Mouse (Mus musculus) liver, adult 2 months (tissue): Measurements from ENCODE around the gene Recql5. TPM values are rescaled to one million over a fixed set of nuclear protein-coding genes. Genes with fewer than 3 reads are reported as not detected.

ENCODE experiments used
- DNase-seq: peaks from one replicate; pipeline ENCODE4 v3.0.0-alpha.2; 2011; ENCODE audit warnings: low read depth, low spot score; ENCODE audit errors: extremely low read depth
- H3K27ac ChIP-seq: fragments of 200-500 bp; replicated peaks from 2 replicates; pipeline ENCODE4 v1.5.1; 2012; ENCODE audit warnings: low read depth, mild to moderate bottlenecking, control low read depth, inconsistent platforms, low read length; ENCODE audit not compliant: insufficient read depth
- H3K27me3 ChIP-seq: fragments of 200-500 bp; 2 replicates; pipeline ENCODE4 v1.6.1; 2012; ENCODE audit warnings: mild to moderate bottlenecking, moderate library complexity, low read length, inconsistent platforms; ENCODE audit not compliant: control insufficient read depth, insufficient read depth
- H3K36me3 ChIP-seq: fragments of 200-500 bp; 2 replicates; pipeline ENCODE4 v1.6.1; 2012; ENCODE audit warnings: low read length, inconsistent platforms; ENCODE audit not compliant: control insufficient read depth, insufficient read depth
- H3K4me1 ChIP-seq: fragments of 200-500 bp; 2 replicates; pipeline ENCODE4 v1.6.1; 2011; ENCODE audit warnings: low read length; ENCODE audit not compliant: control insufficient read depth, insufficient read depth
- H3K4me3 ChIP-seq: fragments of 200-500 bp; 2 replicates; pipeline ENCODE4 v1.5.1; 2011; ENCODE audit warnings: low read depth, mild to moderate bottlenecking, control low read depth, low read length, moderate library complexity; ENCODE audit not compliant: insufficient read depth
- H3K79me2 ChIP-seq: fragments of 200-500 bp; 2 replicates; pipeline ENCODE4 v1.6.1; 2012; ENCODE audit warnings: inconsistent platforms, mild to moderate bottlenecking, low read length, moderate library complexity; ENCODE audit not compliant: control insufficient read depth, insufficient read depth
- H3K9ac ChIP-seq: fragments of 200-500 bp; 2 replicates; pipeline ENCODE4 v1.6.1; 2012; ENCODE audit warnings: low read depth, mild to moderate bottlenecking, control low read depth, inconsistent platforms, low read length
- CTCF ChIP-seq: fragments of 200-500 bp; IDR thresholded peaks from 2 replicates; pipeline ENCODE4 v1.5.1; 2011; ENCODE audit warnings: low read depth, low read length, control low read depth
- POLR2A ChIP-seq: fragments of 200-500 bp; IDR thresholded peaks from 2 replicates; pipeline ENCODE4 v1.6.1; 2011; ENCODE audit warnings: low read length, control low read depth; ENCODE audit not compliant: insufficient read depth; ENCODE audit errors: extremely low read depth
- WGBS: fragments of 180-500 bp; shearing (Covaris S2); methylation state at CpG from one replicate; pipeline ENCODE4 v1.1.7; 2018; 5-methylcytosine and 5-hydroxymethylcytosine counted together
- polyA plus RNA-seq: library from polyadenylated mRNA; depleted of rRNA; stranded (reverse); fragments of >200 nt; gene quantifications from 2 replicates; pipeline ENCODE4 v1.2.3, GENCODE M21; 2012
- total RNA-seq: library from RNA; depleted of rRNA; stranded (reverse); fragments of >200 nt; gene quantifications from 2 replicates; pipeline ENCODE4 v1.2.3, GENCODE M21; 2014

Gene Recql5
- total and polyA plus RNA-seq, 2 experiments: 8.2 to 12.3 TPM

DNA sequence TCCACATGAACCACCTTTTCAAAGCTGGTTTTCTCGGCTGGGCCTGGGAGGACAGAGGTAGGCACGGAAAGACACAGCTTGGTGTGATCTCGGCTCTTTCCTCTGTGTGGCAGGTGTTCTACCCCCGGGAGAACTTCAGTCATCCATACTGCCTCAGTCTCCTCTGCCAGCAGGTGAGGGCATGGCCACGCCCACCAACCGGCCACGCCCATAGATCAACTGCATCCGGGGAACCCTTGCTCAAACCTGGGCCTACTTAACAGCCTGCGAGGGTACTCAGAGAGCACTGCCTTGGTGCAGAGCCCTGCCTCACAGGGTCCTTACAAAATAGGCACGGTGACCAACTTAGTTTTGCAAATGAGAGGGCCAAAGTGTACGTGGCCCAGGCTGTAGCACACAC is 48.0 kb downstream of the Recql5 start:
- TF ChIP-seq POLR2A (no peak), CTCF (no peak)
- no peak overlapping the region for H3K4me3 ChIP-seq
- H3K9ac ChIP-seq: no peak overlapping the region
- H3K79me2 ChIP-seq: no peaks in the 10 kb centered on the region
- H3K36me3 ChIP-seq: no peaks in the 10 kb centered on the region
- H3K27ac ChIP-seq: no peak overlapping the region
- 82% methylated on average over 11 of the region's 11 CpGs for WGBS
- no peaks in the 10 kb centered on the region for H3K4me1 ChIP-seq
- no peak for DNase-seq
- H3K27me3 ChIP-seq: no peaks in the 10 kb centered on the region

DNA sequence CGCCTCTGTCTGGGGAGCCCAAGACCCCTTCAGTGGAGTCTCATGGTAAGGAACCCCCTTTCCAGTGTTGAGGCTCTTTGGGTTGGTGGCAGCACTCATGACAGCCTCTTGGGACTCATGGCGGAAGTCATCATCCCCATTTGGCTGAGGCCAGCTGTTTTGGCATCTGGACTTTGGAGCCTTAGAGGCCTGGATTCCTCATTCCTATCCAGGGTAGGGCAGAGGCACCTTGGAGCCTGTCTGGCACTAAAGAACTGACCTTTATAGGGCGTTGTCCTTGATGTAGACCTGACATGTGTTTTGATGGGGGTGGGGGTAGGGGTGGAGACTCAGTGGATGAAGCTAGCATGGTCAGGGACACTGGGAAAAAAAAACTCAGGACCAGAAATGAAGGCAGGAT is 48.9 kb downstream of the Recql5 start:
- Histone ChIP-seq H3K27me3 (no peaks in the 10 kb centered on the region), H3K27ac (no peak overlapping the region), H3K36me3 (no peaks in the 10 kb centered on the region), H3K4me1 (no peaks in the 10 kb centered on the region), H3K4me3 (no peak overlapping the region), H3K9ac (no peak overlapping the region), H3K79me2 (no peaks in the 10 kb centered on the region)
- TF ChIP-seq CTCF: no peak
- no peak for TF ChIP-seq POLR2A
- no peak for DNase-seq
- WGBS: 82% methylated on average over 3 of the region's 3 CpGs

GRCm38 (mm10) chr11:115883251-115883650 is 50.0 kb downstream of the Recql5 start:
- no peaks in the 10 kb centered on the region for H3K36me3 ChIP-seq
- no peaks in the 10 kb centered on the region for H3K4me1 ChIP-seq
- no peak overlapping the region for H3K4me3 ChIP-seq
- no peak overlapping the region for H3K9ac ChIP-seq
- H3K27ac ChIP-seq: no peak overlapping the region
- 55% methylated on average over 17 of the region's 17 CpGs for WGBS
- no peaks in the 10 kb centered on the region for H3K27me3 ChIP-seq
- DNase-seq: no peak
- TF ChIP-seq CTCF (no peak), POLR2A (no peak)
- H3K79me2 ChIP-seq: no peaks in the 10 kb centered on the region

DNA sequence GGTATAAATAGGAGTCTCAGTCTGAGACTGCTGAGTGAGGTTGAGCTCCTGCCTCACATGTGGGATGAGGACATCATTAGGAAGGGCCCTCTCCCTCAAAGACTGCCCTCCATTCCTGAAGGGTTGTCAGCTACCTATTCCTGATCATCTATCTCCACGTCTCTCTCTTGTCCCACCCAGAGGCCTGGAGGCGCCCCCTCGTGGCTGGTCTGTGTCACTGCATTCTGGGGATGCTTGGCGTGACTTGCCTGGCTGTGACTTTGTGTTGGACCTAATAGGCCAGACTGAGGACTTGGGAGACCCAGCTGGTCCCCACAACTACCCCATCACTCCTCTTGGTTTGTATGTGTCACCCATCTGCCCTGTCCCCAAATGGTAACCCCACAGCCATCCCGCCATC is 52.3 kb downstream of the Recql5 start:
- H3K27me3 ChIP-seq: no peaks in the 10 kb centered on the region
- TF ChIP-seq POLR2A (no peak), CTCF (peak; percentile 88)
- 31% methylated on average over 5 of the region's 5 CpGs for WGBS
- H3K27ac ChIP-seq: no peak overlapping the region
- no peaks in the 10 kb centered on the region for H3K36me3 ChIP-seq
- 0 out of 2 replicates have a peak, but pooled peaks cover 2% of the 10 kb centered on the region for H3K4me1 ChIP-seq
- no peak overlapping the region for H3K9ac ChIP-seq
- DNase-seq: no peak
- H3K4me3 ChIP-seq: no peak overlapping the region
- no peaks in the 10 kb centered on the region for H3K79me2 ChIP-seq

DNA sequence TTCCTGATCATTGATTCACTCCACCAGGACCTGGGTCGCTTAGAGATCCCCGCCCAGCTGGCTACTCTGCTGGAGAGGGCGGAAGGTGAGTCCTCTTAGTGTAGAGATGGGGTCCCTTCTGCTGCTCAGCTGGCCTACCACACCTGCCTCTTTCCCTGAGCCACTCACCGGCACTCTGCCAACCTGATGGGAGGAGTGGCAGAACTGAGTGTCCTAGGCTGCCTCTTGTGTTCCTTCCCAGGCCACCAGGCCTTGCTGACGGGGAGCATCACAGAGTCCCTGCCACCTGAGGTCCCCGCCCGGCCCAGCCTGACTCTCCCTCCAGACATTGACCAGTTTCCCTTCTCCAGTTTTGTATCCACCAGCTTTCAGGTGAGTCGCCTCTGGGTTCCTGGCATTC is 55.2 kb downstream of the Recql5 start:
- TF ChIP-seq POLR2A (no peak), CTCF (no peak)
- no peaks in the 10 kb centered on the region for H3K79me2 ChIP-seq
- H3K4me3 ChIP-seq: no peak overlapping the region
- no peak overlapping the region for H3K9ac ChIP-seq
- DNase-seq: no peak
- no peaks in the 10 kb centered on the region for H3K27me3 ChIP-seq
- H3K4me1 ChIP-seq: 0 out of 2 replicates have a peak, but pooled peaks cover 2% of the 10 kb centered on the region
- no peak overlapping the region for H3K27ac ChIP-seq
- WGBS: 93% methylated on average over 8 of the region's 8 CpGs
- no peaks in the 10 kb centered on the region for H3K36me3 ChIP-seq

GRCm38 (mm10) chr11:115877174-115877755 is 56.0 kb downstream of the Recql5 start:
- peaks cover 4% of the 10 kb centered on the region; the same call in 1 of the 2 replicates for H3K4me1 ChIP-seq
- no peak overlapping the region for H3K9ac ChIP-seq
- TF ChIP-seq POLR2A: no peak
- TF ChIP-seq CTCF: no peak
- DNase-seq: no peak
- no peaks in the 10 kb centered on the region for H3K36me3 ChIP-seq
- WGBS: 51% methylated on average over 6 of the region's 6 CpGs
- H3K27ac ChIP-seq: no peak overlapping the region
- H3K4me3 ChIP-seq: no peak overlapping the region
- H3K27me3 ChIP-seq: no peaks in the 10 kb centered on the region
- H3K79me2 ChIP-seq: no peaks in the 10 kb centered on the region
